Comparison of ENCODE assay signal across 25 mouse cellular contexts in genomic region chr9:46905081-46905480, GRCm38 (mm10).
"Had no signal": no experiment of that assay in that cellular context is flagged by ENCODE, and none has a peak within 500 bp of the region (broad histone marks: within the 10 kb centered on the region; RNA-seq: fewer than 3 reads in every experiment).

No protein-coding gene starts in this region.

- H3K27ac ChIP-seq: intestine, embryonic 15.5 days; kidney, embryonic 15.5 days; limb, embryonic 13.5 days; liver, embryonic 12.5 days; liver, embryonic 15.5 days; lung, embryonic 15.5 days; macrophage; midbrain, embryonic 12.5 days; neural tube, embryonic 12.5 days; neural tube, embryonic 15.5 days; stomach, postnatal 0 days had no signal

- H3K4me3 ChIP-seq: intestine, embryonic 15.5 days; kidney, embryonic 15.5 days; limb, embryonic 13.5 days; liver, embryonic 12.5 days; liver, embryonic 15.5 days; lung, embryonic 15.5 days; midbrain, embryonic 12.5 days; neural tube, embryonic 12.5 days; neural tube, embryonic 15.5 days had no signal

- ATAC-seq: intestine, embryonic 15.5 days; liver, embryonic 12.5 days; midbrain, embryonic 16.5 days had no signal

- DNase-seq: kidney, adult 11 months; kidney, adult 8-10 months; kidney, postnatal 10 days; kidney, postnatal 36 days; left cerebral cortex, postnatal 4 days; liver; lung, adult 18-20 months; lung, postnatal 14 days; right cerebral cortex, adult 18-20 months; right cerebral cortex, postnatal 14 days; right cerebral cortex, postnatal 4 days; thymus, adult 2 months; thymus, postnatal 25 days had no signal
